Mouse (Mus musculus) CH12.LX (cell line): ENCODE measurements around the gene Aldh8a1. TPM values are rescaled to one million over a fixed set of nuclear protein-coding genes. Genes with fewer than 3 reads are reported as not detected.

ENCODE experiments used
- DNase-seq: peaks from one replicate; pipeline ENCODE4 v3.0.0-alpha.2; 2013; ENCODE audit errors: extremely low read depth
- H3K27ac ChIP-seq: 2 replicates; pipeline ENCODE4 v1.5.1; 2012; ENCODE audit warnings: low read depth, mild to moderate bottlenecking, control low read depth, moderate library complexity; ENCODE audit not compliant: insufficient read depth
- H3K27me3 ChIP-seq: replicated peaks from 2 replicates; pipeline ENCODE3; 2012; ENCODE audit warnings: inconsistent platforms
- H3K36me3 ChIP-seq, 2 experiments: replicated peaks in 1 of 2; 2 replicates each; pipeline versions ENCODE3 to v1.6.1; 2012; ENCODE audit warnings: inconsistent platforms in 1 of 2, low read length in 1 of 2, mild to moderate bottlenecking in 1 of 2, mixed read lengths in 1 of 2, moderate library complexity in 1 of 2; ENCODE audit not compliant: control insufficient read depth in 1 of 2, insufficient read depth in 1 of 2
- H3K4me1 ChIP-seq, 2 experiments: 2 replicates each; pipeline ENCODE4 v1.6.1; 2012; ENCODE audit warnings: inconsistent platforms in 1 of 2, moderate library complexity in 1 of 2; ENCODE audit not compliant: insufficient read depth in 2 of 2, control insufficient read depth in 1 of 2
- H3K4me2 ChIP-seq: 2 replicates; pipeline ENCODE4 v1.6.1; 2012; ENCODE audit warnings: low read depth, mild to moderate bottlenecking, control low read depth; ENCODE audit not compliant: poor library complexity, insufficient read depth, severe bottlenecking
- H3K4me3 ChIP-seq, 3 experiments: fragments of 150-350 bp in 1 of 3; sonication (generic) in 1 of 3; replicated peaks in 1 of 3; 2 replicates each; pipeline versions ENCODE3 to v1.5.1; 2011 to 2012; ENCODE audit warnings: low read depth in 2 of 3, low read length in 2 of 3, mild to moderate bottlenecking in 2 of 3, moderate library complexity in 2 of 3, control low read depth in 1 of 3, improper control_type of control experiment in 1 of 3, inconsistent platforms in 1 of 3, mixed read lengths in 1 of 3; ENCODE audit not compliant: poor library complexity in 1 of 3
- H3K79me2 ChIP-seq: replicated peaks from 2 replicates; pipeline ENCODE4 v1.6.1; 2012; ENCODE audit warnings: mild to moderate bottlenecking, moderate library complexity; ENCODE audit not compliant: control insufficient read depth, poor library complexity, insufficient read depth, severe bottlenecking; ENCODE audit errors: extremely low read depth
- H3K9ac ChIP-seq: 2 replicates; pipeline ENCODE4 v1.6.1; 2012; ENCODE audit warnings: low read depth, mild to moderate bottlenecking, control low read depth, moderate library complexity; ENCODE audit not compliant: insufficient read depth
- H3K9me3 ChIP-seq: replicated peaks from 2 replicates; pipeline ENCODE3; 2012; ENCODE audit warnings: low read length, inconsistent platforms, mixed read lengths
- BHLHE40 ChIP-seq: IDR thresholded peaks from 2 replicates; pipeline ENCODE4 v1.6.1; 2011; ENCODE audit warnings: mild to moderate bottlenecking, low read depth, low read length, improper control_type of control experiment
- CHD1 ChIP-seq: IDR thresholded peaks from 2 replicates; pipeline ENCODE4 v1.6.1; 2012; ENCODE audit warnings: low read depth, low read length, improper control_type of control experiment, inconsistent platforms
- CHD2 ChIP-seq: IDR thresholded peaks from 2 replicates; pipeline ENCODE4 v1.6.1; 2011; ENCODE audit warnings: low read length, improper control_type of control experiment
- CTCF ChIP-seq, 2 experiments: IDR thresholded peaks in 1 of 2; conservative IDR thresholded peaks in 1 of 2; 2 replicates each; pipeline ENCODE4 v1.5.1; 2011 to 2012; ENCODE audit warnings: low read depth in 2 of 2, low read length in 2 of 2, improper control_type of control experiment in 1 of 2, inconsistent platforms in 1 of 2, mild to moderate bottlenecking in 1 of 2, moderate library complexity in 1 of 2
- ELF1 ChIP-seq: IDR thresholded peaks from 2 replicates; pipeline ENCODE4 v1.6.1; 2014; ENCODE audit warnings: low read depth, mild to moderate bottlenecking, inconsistent platforms, low read length, improper control_type of control experiment
- GABPA ChIP-seq: IDR thresholded peaks from 2 replicates; pipeline ENCODE4 v1.6.1; 2012; ENCODE audit warnings: low read depth, low read length, improper control_type of control experiment, inconsistent platforms; ENCODE audit not compliant: insufficient replicate concordance
- HCFC1 ChIP-seq: IDR thresholded peaks from 2 replicates; pipeline ENCODE4 v1.6.1; 2012; ENCODE audit warnings: low read depth, mild to moderate bottlenecking, inconsistent platforms, low read length, improper control_type of control experiment
- IRF4 ChIP-seq: IDR thresholded peaks from 2 replicates; pipeline ENCODE4 v1.6.1; 2014; ENCODE audit warnings: low read depth, mild to moderate bottlenecking, inconsistent platforms, low read length, improper control_type of control experiment
- KAT2A ChIP-seq: IDR thresholded peaks from 2 replicates; pipeline ENCODE4 v1.6.1; 2012; ENCODE audit warnings: low read length, improper control_type of control experiment, inconsistent platforms; ENCODE audit not compliant: insufficient replicate concordance
- MAFK ChIP-seq: IDR thresholded peaks from 2 replicates; pipeline ENCODE4 v1.6.1; 2011; ENCODE audit warnings: low read length, improper control_type of control experiment; ENCODE audit not compliant: insufficient replicate concordance
- MAX ChIP-seq: IDR thresholded peaks from 2 replicates; pipeline ENCODE4 v1.6.1; 2011; ENCODE audit warnings: low read length, improper control_type of control experiment
- MYC ChIP-seq: IDR thresholded peaks from 2 replicates; pipeline ENCODE4 v1.6.1; 2011; ENCODE audit warnings: low read depth, mild to moderate bottlenecking, improper control_type of control experiment, low read length
- PAX5 ChIP-seq: IDR thresholded peaks from 2 replicates; pipeline ENCODE4 v1.6.1; 2012; ENCODE audit warnings: low read length, inconsistent platforms, mixed read lengths
- RAD21 ChIP-seq: IDR thresholded peaks from 2 replicates; pipeline ENCODE4 v1.6.1; 2011; ENCODE audit warnings: low read depth, mild to moderate bottlenecking, low read length, improper control_type of control experiment, moderate library complexity
- SIN3A ChIP-seq: IDR thresholded peaks from 2 replicates; pipeline ENCODE4 v1.6.1; 2012; ENCODE audit warnings: low read length, improper control_type of control experiment, inconsistent platforms
- TBP ChIP-seq: conservative IDR thresholded peaks from 2 replicates; pipeline ENCODE4 v1.6.1; 2011; ENCODE audit warnings: low read depth, low read length, improper control_type of control experiment
- UBTF ChIP-seq: IDR thresholded peaks from 2 replicates; pipeline ENCODE4 v1.6.1; 2012; ENCODE audit warnings: low read depth, mild to moderate bottlenecking, inconsistent platforms, low read length, improper control_type of control experiment, moderate library complexity
- USF2 ChIP-seq: conservative IDR thresholded peaks from 2 replicates; pipeline ENCODE4 v1.6.1; 2011; ENCODE audit warnings: low read depth, low read length, improper control_type of control experiment
- ZMIZ1 ChIP-seq: IDR thresholded peaks from 2 replicates; pipeline ENCODE4 v1.6.1; 2012; ENCODE audit warnings: low read depth, mild to moderate bottlenecking, inconsistent platforms, low read length, improper control_type of control experiment
- dilution Hi-C: fragments of 300-500 bp; cut with MboI; formaldehyde crosslinking; loops from 2 replicates; pipeline ENCODE4 v1.14.3; 2020; ENCODE audit warnings: low sequenced_read_pairs; ENCODE audit not compliant: extremely low pct_unique_long_range_greater_than_20kb, extremely low pct_ligation_motif_present
- in situ Hi-C: fragments of 300-500 bp; cut with MboI; formaldehyde crosslinking; loops from 3 replicates; pipeline ENCODE4 v1.14.3; 2019; ENCODE audit warnings: low sequenced_read_pairs, low pct_ligation_motif_present, low pct_unique_long_range_greater_than_20kb, mixed read lengths
- polyA plus RNA-seq: library from polyadenylated mRNA; unstranded; fragments of >175 nt; gene quantifications from 2 replicates; pipeline ENCODE4 v1.2.1, GENCODE M21; 2012; ENCODE audit warnings: low read depth; ENCODE audit not compliant: insufficient read length
- total RNA-seq, 2 experiments: library from RNA; depleted of rRNA; stranded (reverse); fragments of 300-350 nt in 1 of 2; fragments of >200 nt in 1 of 2; gene quantifications; 2 replicates each; pipeline ENCODE4 v1.2.3; 2012 to 2014

The Aldh8a1 gene
- 0.08 TPM in 1 of 2 replicates, not detected in the other for total RNA-seq (2012; rRNA removed)
- total RNA-seq (2014; rRNA removed), result not detected in 2 replicates
- 0.11 TPM in 1 of 2 replicates, not detected in the other for polyA plus RNA-seq

- Histone ChIP-seq H3K9ac (no peak within 1 kb of the TSS), H3K4me1 (peaks cover 12 to 34% of the 10 kb centered on the region in 2 experiments), H3K79me2 (no peaks in the 10 kb centered on the region), H3K27me3 (no peaks in the 10 kb centered on the region), H3K4me3 (no peak within 1 kb of the TSS), H3K9me3 (no peaks in the 10 kb centered on the region), H3K27ac (no peak within 1 kb of the TSS), H3K36me3 (no peaks in the 10 kb centered on the region), H3K4me2 (no peak within 1 kb of the TSS)
- in situ Hi-C loops (loop anchor here (25.0 kb wide), 1 partner anchor 235 kb away; no protein-coding TSS in a partner anchor), dilution Hi-C loops (no loop called here)
- DNase-seq, result no peak
- TF ChIP-seq MAFK (no peak), PAX5 (no peak), ZMIZ1 (no peak), RAD21 (no peak), USF2 (no peak), ELF1 (no peak), MYC (no peak), IRF4 (no peak), MAX (no peak), CHD1 (no peak), CTCF (conservative IDR thresholded peaks at IDR 0.05 in 1 of 2, IDR thresholded peaks at IDR 0.05 in 1 of 2; ENCODE audit: low read depth in 2 of 2, low read length in 2 of 2) (no peak), GABPA (no peak), TBP (no peak), HCFC1 (no peak), UBTF (no peak), CHD2 (no peak), BHLHE40 (no peak)
These were observed at the start of gene Aldh8a1 for GRCm38 (mm10) chr10:21376682-21377473. Gene Aldh8a1 (plus strand): TSS chr10:21377291.

- H3K36me3 ChIP-seq, result peaks cover 38 to 85% of the 10 kb centered on the region in 2 experiments
- DNase-seq, result no peak
- in situ Hi-C loops, result no loop called here
- H3K27me3 ChIP-seq, result no peaks in the 10 kb centered on the region
- H3K9ac ChIP-seq, result no peak overlapping the region
- H3K4me1 ChIP-seq, result no peaks in the 10 kb centered on the region
- no peaks in the 10 kb centered on the region for H3K9me3 ChIP-seq
- H3K4me2 ChIP-seq, result no peak overlapping the region
- H3K79me2 ChIP-seq, result peaks cover 8% of the 10 kb centered on the region
- dilution Hi-C loops, result no loop called here
- H3K4me3 ChIP-seq, result no peak overlapping the region
- no peak overlapping the region for H3K27ac ChIP-seq
- TF ChIP-seq SIN3A, result no peak
- TF ChIP-seq KAT2A, result no peak
These were observed 49.4 kb upstream of the Aldh8a1 start for GRCm38 (mm10) chr10:21327605-21328135.
